Mouse (Mus musculus) hindbrain, embryonic 11.5 days (tissue): ENCODE data around the gene Gja1. TPM values are rescaled to one million over a fixed set of nuclear protein-coding genes. Genes with fewer than 3 reads are reported as not detected.
"Not testable (repeated sequence)": the region's sequence is repeated elsewhere in the genome, so short reads cannot be mapped to it uniquely, and the experiment has no call there.

Experiments
- ATAC-seq: fragments of 200-750 bp; cut with Nextera tagmentation; 2 replicates; pipeline ENCODE4 v1.8.0; 2017; ENCODE audit warnings: mild to moderate bottlenecking, moderate TSS enrichment, moderate library complexity; ENCODE audit not compliant: low FRiP score
- DNase-seq: peaks from one replicate; pipeline ENCODE4 v3.0.0-alpha.2; 2015; ENCODE audit warnings: low spot score
- H3K27ac ChIP-seq: fragments of 300-500 bp; sonication (generic); 2 replicates; pipeline ENCODE4 v1.5.1; 2014; ENCODE audit warnings: mild to moderate bottlenecking, low read depth, low read length
- H3K27me3 ChIP-seq: fragments of 300-500 bp; sonication (generic); 2 replicates; pipeline ENCODE4 v1.6.1; 2014; ENCODE audit warnings: mild to moderate bottlenecking, low read length, moderate library complexity, mixed read lengths; ENCODE audit not compliant: control insufficient read depth, insufficient read depth
- H3K36me3 ChIP-seq: fragments of 300-500 bp; sonication (generic); 2 replicates; pipeline ENCODE4 v1.6.1; 2014; ENCODE audit warnings: mild to moderate bottlenecking, low read length, moderate library complexity, mixed read lengths; ENCODE audit not compliant: control insufficient read depth, insufficient read depth
- H3K4me1 ChIP-seq: fragments of 300-500 bp; sonication (generic); replicated peaks from 2 replicates; pipeline ENCODE4 v1.6.1; 2014; ENCODE audit warnings: low read length, mixed read lengths; ENCODE audit not compliant: control insufficient read depth, insufficient read depth
- H3K4me2 ChIP-seq: fragments of 300-500 bp; sonication (generic); replicated peaks from 2 replicates; pipeline ENCODE4 v1.6.1; 2014; ENCODE audit warnings: mild to moderate bottlenecking, low read depth, low read length
- H3K4me3 ChIP-seq: fragments of 300-500 bp; sonication (generic); 2 replicates; pipeline ENCODE4 v1.5.1; 2014; ENCODE audit warnings: low read depth, low read length
- H3K9ac ChIP-seq: fragments of 300-500 bp; sonication (generic); 2 replicates; pipeline ENCODE4 v1.6.1; 2014; ENCODE audit warnings: low read depth, low read length
- H3K9me3 ChIP-seq: fragments of 300-500 bp; sonication (generic); 2 replicates; pipeline ENCODE4 v1.6.1; 2016; ENCODE audit warnings: low read length; ENCODE audit not compliant: control insufficient read depth
- WGBS: fragments of 180-500 bp; shearing (Covaris S2); extraction: QIAGEN DNeasy Blood & Tissue Kit; methylation state at CpG from one replicate; pipeline ENCODE4 v1.1.7; 2014; 5-methylcytosine and 5-hydroxymethylcytosine counted together
- polyA plus RNA-seq: library from polyadenylated mRNA; unstranded; fragments of >200 nt; fragmentation: Nextera tagmentation; extraction: Ambion mirVana; gene quantifications from 2 replicates; pipeline ENCODE4 v1.2.1, GENCODE M21; 2014

The Gja1 gene
- polyA plus RNA-seq, 1 experiment from 2014 or later, result 160 TPM

- peak; percentile 84 for ATAC-seq
Observed at GRCm38 (mm10) chr10:56378648-56379254, 1.6 kb downstream of the Gja1 start.

GRCm38 (mm10) chr10:56379720-56380119 lies 2.6 kb downstream of the Gja1 start:
- Histone ChIP-seq H3K4me3 (peak overlapping the region; percentile 50), H3K36me3 (no peaks in the 10 kb centered on the region), H3K4me1 (no peaks in the 10 kb centered on the region), H3K9me3 (no peaks in the 10 kb centered on the region), H3K4me2 (peak overlapping the region; percentile 71), H3K27me3 (no peaks in the 10 kb centered on the region), H3K27ac (no peak overlapping the region), H3K9ac (0 out of 2 replicates have a peak overlapping the region, but pooled peaks have one; percentile 12)
- DNase-seq (peak; percentile 22), ATAC-seq (no peak)
- WGBS, result 7% methylated on average over 7 of the region's 7 CpGs

More at GRCm38 (mm10) chr10:56378648-56379254, 1.6 kb downstream of the Gja1 start:
- H3K4me3 ChIP-seq, result peak overlapping the region; percentile 50
- peak overlapping the region; percentile 71 for H3K4me2 ChIP-seq
- 0 out of 2 replicates have a peak overlapping the region, but pooled peaks have one; percentile 40 for H3K27ac ChIP-seq
- peak; percentile 78 for DNase-seq
- H3K36me3 ChIP-seq, result no peaks in the 10 kb centered on the region
- no peaks in the 10 kb centered on the region for H3K27me3 ChIP-seq
- under 1% methylated on average over 35 of the region's 35 CpGs for WGBS
- H3K9ac ChIP-seq, result peak overlapping the region; percentile 58
- H3K4me1 ChIP-seq, result no peaks in the 10 kb centered on the region
- H3K9me3 ChIP-seq, result no peaks in the 10 kb centered on the region

- Histone ChIP-seq H3K9me3 (no peaks in the 10 kb centered on the region), H3K9ac (no peak overlapping the region), H3K4me3 (no peak overlapping the region), H3K36me3 (0 out of 2 replicates have a peak, but pooled peaks cover 6% of the 10 kb centered on the region), H3K4me1 (no peaks in the 10 kb centered on the region), H3K27me3 (no peaks in the 10 kb centered on the region), H3K4me2 (no peak overlapping the region), H3K27ac (no peak overlapping the region)
- no peak for DNase-seq
- WGBS, result 83% methylated on average over 13 of the region's 13 CpGs
- no peak for ATAC-seq
Observed at GRCm38 (mm10) chr10:56385195-56386109, 8.3 kb downstream of the Gja1 start.

- ATAC-seq, result no peak
- Histone ChIP-seq H3K9ac (no peak overlapping the region), H3K4me2 (no peak overlapping the region), H3K27ac (no peak overlapping the region), H3K4me1 (no peaks in the 10 kb centered on the region), H3K9me3 (no peaks in the 10 kb centered on the region), H3K36me3 (no peaks in the 10 kb centered on the region), H3K4me3 (no peak overlapping the region), H3K27me3 (no peaks in the 10 kb centered on the region)
- 82% methylated on average over 6 of the region's 6 CpGs for WGBS
- no peak for DNase-seq
Observed at GRCm38 (mm10) chr10:56393095-56393784, 16.1 kb downstream of the Gja1 start.

- ATAC-seq, H3K9me3 ChIP-seq, H3K4me3 ChIP-seq, DNase-seq, H3K9ac ChIP-seq, H3K4me1 ChIP-seq, H3K36me3 ChIP-seq, H3K27ac ChIP-seq, H3K27me3 ChIP-seq, H3K4me2 ChIP-seq: not testable (repeated sequence)
- 86% methylated on average over 7 of the region's 7 CpGs for WGBS
Observed at GRCm38 (mm10) chr10:56393815-56394417, 16.8 kb downstream of the Gja1 start.

GRCm38 (mm10) chr10:56397875-56398274 lies 20.7 kb downstream of the Gja1 start:
- no peak for ATAC-seq
- Histone ChIP-seq H3K4me2 (no peak overlapping the region), H3K4me1 (no peaks in the 10 kb centered on the region), H3K9ac (no peak overlapping the region), H3K27ac (no peak overlapping the region), H3K4me3 (no peak overlapping the region), H3K9me3 (no peaks in the 10 kb centered on the region), H3K27me3 (no peaks in the 10 kb centered on the region), H3K36me3 (no peaks in the 10 kb centered on the region)
- 85% methylated on average over 8 of the region's 8 CpGs for WGBS
- DNase-seq, result no peak

- no peak for ATAC-seq
- 93% methylated on average over 2 of the region's 2 CpGs for WGBS
Observed at GRCm38 (mm10) chr10:56398310-56398709, 21.2 kb downstream of the Gja1 start.

GRCm38 (mm10) chr10:56401396-56401795 lies 24.3 kb downstream of the Gja1 start:
- not testable (repeated sequence) for H3K4me2 ChIP-seq, H3K4me1 ChIP-seq, DNase-seq, H3K9ac ChIP-seq, H3K9me3 ChIP-seq, H3K36me3 ChIP-seq, H3K27ac ChIP-seq, H3K27me3 ChIP-seq, ATAC-seq, H3K4me3 ChIP-seq
- WGBS, result 92% methylated on average over 8 of the region's 8 CpGs

More at GRCm38 (mm10) chr10:56398310-56398709, 21.2 kb downstream of the Gja1 start:
- H3K9me3 ChIP-seq, result no peaks in the 10 kb centered on the region
- no peaks in the 10 kb centered on the region for H3K27me3 ChIP-seq
- no peaks in the 10 kb centered on the region for H3K36me3 ChIP-seq
- no peak overlapping the region for H3K4me2 ChIP-seq
- no peak overlapping the region for H3K4me3 ChIP-seq
- DNase-seq, result no peak
- no peaks in the 10 kb centered on the region for H3K4me1 ChIP-seq
- H3K27ac ChIP-seq, result no peak overlapping the region
- H3K9ac ChIP-seq, result no peak overlapping the region
